Mouse (Mus musculus) fat pad, adult 2 months (tissue): ENCODE measurements around the gene Abhd13.

Source experiments
- DNase-seq: peaks from one replicate; pipeline ENCODE4 v3.0.0-alpha.2; 2011; ENCODE audit warnings: low read depth, low spot score; ENCODE audit errors: extremely low read depth

Abhd13 gene

GRCm38 (mm10) chr8:9977573-9978314 lies at the start of gene Abhd13, which contains the start of gene Lig4:
TSS of gene Abhd13 (plus strand) at chr8:9977707.
TSS of gene Lig4 (minus strand) at chr8:9977686.
- peak; percentile 68 for DNase-seq

- DNase-seq: no peak
Measured at GRCm38 (mm10) chr8:9929746-9930445, 47.6 kb upstream of the Abhd13 start.

- no peak for DNase-seq
Measured at GRCm38 (mm10) chr8:9932711-9933110, 44.8 kb upstream of the Abhd13 start.

- DNase-seq: no peak
Measured at GRCm38 (mm10) chr8:9934891-9935565, 42.5 kb upstream of the Abhd13 start.

- no peak for DNase-seq
Measured at GRCm38 (mm10) chr8:9935574-9935973, 41.9 kb upstream of the Abhd13 start.

GRCm38 (mm10) chr8:9949134-9949890 lies 28.2 kb upstream of the Abhd13 start:
- no peak for DNase-seq

- DNase-seq: no peak
Measured at GRCm38 (mm10) chr8:9958338-9958737, 19.2 kb upstream of the Abhd13 start.

GRCm38 (mm10) chr8:9959919-9960318 lies 17.6 kb upstream of the Abhd13 start:
- no peak for DNase-seq

- no peak for DNase-seq
Measured at GRCm38 (mm10) chr8:9971866-9972265, 5.6 kb upstream of the Abhd13 start.

GRCm38 (mm10) chr8:9975276-9975675 lies 2.2 kb upstream of the Abhd13 start:
- no peak for DNase-seq

GRCm38 (mm10) chr8:9975898-9976611 lies 1.5 kb upstream of the Abhd13 start:
- DNase-seq: peak; percentile 47

GRCm38 (mm10) chr8:9977016-9977415 lies 491 bp upstream of the Abhd13 start:
- DNase-seq: no peak

GRCm38 (mm10) chr8:9978475-9979230 lies 1.1 kb downstream of the Abhd13 start:
- DNase-seq: no peak

- DNase-seq: no peak
Measured at GRCm38 (mm10) chr8:9979746-9980145, 2.2 kb downstream of the Abhd13 start.

- no peak for DNase-seq
Measured at GRCm38 (mm10) chr8:9980188-9980587, 2.7 kb downstream of the Abhd13 start.

- DNase-seq: no peak
Measured at GRCm38 (mm10) chr8:10004115-10004514, 26.6 kb downstream of the Abhd13 start.

- no peak for DNase-seq
Measured at GRCm38 (mm10) chr8:10006156-10006985, 28.9 kb downstream of the Abhd13 start, which contains the start of gene Tnfsf13b. TSS of gene Tnfsf13b (plus strand) at chr8:10006467.

GRCm38 (mm10) chr8:10006986-10007659 lies 29.6 kb downstream of the Abhd13 start:
- no peak for DNase-seq
